Mouse (Mus musculus) limb, embryonic 15.5 days (tissue): ENCODE measurements at regions not wholly inside any gene's neighbourhood (a gene's known extent, or its start where the extent isn't known, plus 50 kb on each side); places are given as distances from the start of the nearest gene placed in this dataset.
"Not testable (repeated sequence)": the region's sequence is repeated elsewhere in the genome, so short reads cannot be mapped to it uniquely, and the experiment has no call there.

Experiments used
- ATAC-seq: fragments of 200-750 bp; cut with Nextera tagmentation; 2 replicates; pipeline ENCODE4 v1.8.0; 2017; ENCODE audit warnings: low read depth, moderate TSS enrichment; ENCODE audit not compliant: insufficient number of reproducible peaks, low FRiP score, low TSS enrichment
- H3K27ac ChIP-seq: fragments of 300-500 bp; sonication (generic); 2 replicates; pipeline ENCODE4 v1.5.1; 2015; ENCODE audit warnings: moderate library complexity, mild to moderate bottlenecking, inconsistent platforms
- H3K27me3 ChIP-seq: fragments of 300-500 bp; sonication (generic); 2 replicates; pipeline ENCODE4 v1.6.1; 2015; ENCODE audit warnings: inconsistent platforms
- H3K36me3 ChIP-seq: fragments of 300-500 bp; sonication (generic); 2 replicates; pipeline ENCODE4 v1.6.1; 2015; ENCODE audit warnings: inconsistent platforms
- H3K4me1 ChIP-seq: fragments of 300-500 bp; sonication (generic); 2 replicates; pipeline ENCODE4 v1.6.1; 2015; ENCODE audit warnings: inconsistent platforms
- H3K4me2 ChIP-seq: fragments of 300-500 bp; sonication (generic); 2 replicates; pipeline ENCODE4 v1.6.1; 2015; ENCODE audit warnings: mild to moderate bottlenecking, inconsistent platforms
- H3K4me3 ChIP-seq: fragments of 300-500 bp; sonication (generic); 2 replicates; pipeline ENCODE4 v1.5.1; 2015; ENCODE audit warnings: mild to moderate bottlenecking, inconsistent platforms
- H3K9ac ChIP-seq: fragments of 300-500 bp; sonication (generic); 2 replicates; pipeline ENCODE4 v1.6.1; 2015; ENCODE audit warnings: inconsistent platforms
- H3K9me3 ChIP-seq: fragments of 300-500 bp; sonication (generic); 2 replicates; pipeline ENCODE4 v1.6.1; 2016; ENCODE audit warnings: inconsistent platforms
- WGBS: fragments of 180-500 bp; shearing (Covaris S2); methylation state at CpG from one replicate; pipeline ENCODE4 v1.1.7; 2015; 5-methylcytosine and 5-hydroxymethylcytosine counted together

DNA sequence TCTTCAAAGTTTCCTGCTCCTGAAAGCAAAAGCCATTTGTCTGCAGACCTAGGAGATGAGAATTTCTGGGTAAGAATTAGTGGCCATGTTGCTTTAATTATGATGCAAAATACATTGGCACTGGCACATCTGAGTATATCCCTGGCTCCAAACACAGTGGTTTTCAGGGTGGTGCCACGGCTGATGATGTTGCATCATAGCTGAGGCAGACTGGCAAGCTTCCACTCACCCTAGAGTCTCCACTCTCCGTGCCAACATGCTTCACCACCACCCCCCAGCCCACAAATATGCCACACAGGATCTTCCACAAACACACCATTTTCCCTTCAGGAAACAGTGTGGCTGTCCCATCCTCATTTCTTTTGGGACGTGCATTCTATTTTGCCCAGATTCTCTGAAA, 314.5 kb upstream of the Tbl1xr1 start:
- WGBS, result 50% methylated on average over 3 of the region's 3 CpGs
- no peak overlapping the region for H3K27ac ChIP-seq
- no peaks in the 10 kb centered on the region for H3K27me3 ChIP-seq
- H3K4me1 ChIP-seq, result no peaks in the 10 kb centered on the region
- H3K9me3 ChIP-seq, result no peaks in the 10 kb centered on the region
- no peak overlapping the region for H3K4me3 ChIP-seq
- H3K9ac ChIP-seq, result no peak overlapping the region
- no peak for ATAC-seq
- H3K4me2 ChIP-seq, result no peak overlapping the region
- no peaks in the 10 kb centered on the region for H3K36me3 ChIP-seq

DNA sequence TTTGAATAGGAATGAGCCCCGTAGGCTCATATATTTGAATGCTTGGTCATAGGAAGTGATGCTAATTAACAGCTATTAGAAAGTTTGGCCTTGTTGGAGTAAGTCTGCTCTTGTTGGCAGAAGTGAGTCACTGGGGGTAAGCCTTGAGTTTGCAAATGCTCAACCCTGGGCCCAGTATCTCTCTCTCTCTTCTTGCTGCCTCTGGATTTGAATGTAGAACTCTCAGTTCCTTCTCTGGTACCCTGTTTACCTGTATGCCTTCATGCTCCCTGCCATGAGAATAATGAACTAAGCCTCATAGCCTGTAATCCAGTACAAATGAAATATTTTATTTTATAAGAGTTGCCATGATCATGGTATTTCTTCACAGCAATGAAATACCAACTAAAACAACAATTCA, 308.4 kb upstream of the Tbl1xr1 start:
- Histone ChIP-seq H3K9ac (no peak overlapping the region), H3K4me3 (no peak overlapping the region), H3K36me3 (no peaks in the 10 kb centered on the region), H3K27ac (no peak overlapping the region), H3K9me3 (no peaks in the 10 kb centered on the region), H3K4me2 (no peak overlapping the region), H3K4me1 (peaks cover 7% of the 10 kb centered on the region; the same call in 1 of the 2 replicates), H3K27me3 (no peaks in the 10 kb centered on the region)
- WGBS, result 97% methylated on average over 1 of the region's 1 CpGs
- ATAC-seq, result no peak

DNA sequence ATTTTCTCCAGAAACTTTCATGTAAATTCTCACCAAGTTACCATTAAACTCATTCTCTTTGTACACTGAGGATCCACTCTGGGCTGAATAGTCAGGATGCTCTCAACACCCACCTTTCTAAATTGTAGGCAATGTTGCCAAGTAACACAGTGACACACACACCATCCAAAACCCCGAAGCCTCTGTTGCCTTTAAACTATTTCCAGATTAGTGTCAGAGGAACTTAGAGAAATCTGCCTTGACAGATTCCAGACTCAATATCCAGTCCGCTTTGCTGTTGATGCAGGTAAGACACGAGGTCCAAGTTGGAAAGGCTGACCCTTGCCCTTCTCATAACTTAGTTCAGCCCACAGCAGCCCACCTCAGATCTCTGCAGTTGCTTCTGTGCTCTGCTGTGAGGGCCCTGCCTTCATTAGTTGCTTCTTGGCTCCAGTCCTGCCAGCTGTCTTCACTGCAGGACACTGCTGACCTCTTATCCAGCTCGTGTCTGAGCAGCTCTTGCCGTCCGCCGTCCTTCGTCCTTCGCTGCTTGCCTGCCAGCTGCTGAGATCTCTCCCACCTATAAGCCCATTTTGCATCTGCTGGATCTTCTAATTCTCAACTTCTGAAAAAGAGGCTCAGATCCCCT, 306.4 kb upstream of the Tbl1xr1 start:
- Histone ChIP-seq H3K9me3 (no peaks in the 10 kb centered on the region), H3K4me2 (no peak overlapping the region), H3K4me1 (peaks cover 7% of the 10 kb centered on the region; the same call in 1 of the 2 replicates), H3K9ac (no peak overlapping the region), H3K27me3 (no peaks in the 10 kb centered on the region), H3K36me3 (no peaks in the 10 kb centered on the region), H3K27ac (no peak overlapping the region), H3K4me3 (no peak overlapping the region)
- 38% methylated on average over 9 of the region's 9 CpGs for WGBS
- ATAC-seq, result no peak

DNA sequence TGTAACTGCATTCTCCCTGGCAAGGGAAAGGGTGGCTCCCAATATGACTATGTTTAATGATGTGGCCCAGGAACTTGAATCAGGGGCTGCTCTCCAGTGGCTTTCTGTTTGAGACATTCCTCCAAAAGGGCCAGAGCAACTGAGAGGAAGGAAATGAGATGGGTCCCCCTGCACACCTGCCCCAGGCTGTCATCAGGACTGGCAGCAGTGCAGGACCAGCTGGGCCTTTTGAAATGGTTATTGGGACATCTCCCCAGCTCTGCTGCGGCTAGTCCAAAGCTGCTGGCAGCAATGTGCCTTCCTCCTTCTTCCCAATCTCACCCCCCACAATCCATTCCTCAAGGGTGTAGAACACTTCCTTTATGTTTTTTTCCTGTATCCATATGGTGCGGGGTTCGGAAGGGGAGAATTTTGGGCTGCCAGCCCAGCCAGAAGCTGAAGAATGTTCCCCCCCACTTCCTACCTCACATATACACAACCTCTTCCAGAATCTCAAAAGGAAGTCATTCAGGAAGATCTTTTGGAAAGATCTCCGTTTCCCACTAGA, 304.6 kb upstream of the Tbl1xr1 start:
- Histone ChIP-seq H3K27ac (no peak overlapping the region), H3K4me3 (no peak overlapping the region), H3K27me3 (no peaks in the 10 kb centered on the region), H3K4me2 (no peak overlapping the region), H3K4me1 (peaks cover 7% of the 10 kb centered on the region; the same call in 1 of the 2 replicates), H3K9me3 (no peaks in the 10 kb centered on the region), H3K9ac (no peak overlapping the region), H3K36me3 (no peaks in the 10 kb centered on the region)
- WGBS, result 49% methylated on average over 4 of the region's 4 CpGs
- ATAC-seq, result no peak

DNA sequence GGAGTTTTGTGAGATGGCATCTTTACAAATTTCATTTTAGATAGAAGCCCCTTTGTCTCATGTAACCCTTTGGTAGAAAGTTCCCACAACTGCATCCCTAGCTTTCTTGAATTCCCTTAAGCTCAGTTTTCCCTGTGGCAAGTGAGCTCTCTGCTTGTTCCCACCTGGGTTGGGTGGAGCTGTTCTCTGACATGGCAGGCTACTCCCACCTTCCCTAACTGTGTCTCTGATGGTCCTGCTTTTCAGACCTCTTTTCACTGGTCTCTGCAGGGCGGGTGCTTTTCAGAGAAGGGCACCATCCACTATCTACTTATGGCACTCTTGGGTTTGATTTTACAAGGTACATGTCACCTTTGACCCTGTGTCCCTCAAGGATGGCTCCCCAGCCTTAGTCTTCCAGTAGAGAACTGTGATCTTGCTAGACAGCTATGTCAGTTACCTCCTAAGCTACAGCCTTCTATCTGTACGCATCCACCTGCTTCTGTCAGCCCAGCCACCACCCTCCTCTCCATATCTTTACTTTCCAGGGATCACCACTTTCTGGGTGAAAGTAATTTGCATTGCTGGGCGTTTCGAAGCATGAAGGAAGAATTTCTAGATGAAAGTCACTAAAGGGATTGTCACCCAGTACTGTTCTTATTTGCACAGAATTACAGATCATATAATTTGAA, 302.1 kb upstream of the Tbl1xr1 start:
- no peak overlapping the region for H3K9ac ChIP-seq
- no peak overlapping the region for H3K4me2 ChIP-seq
- no peaks in the 10 kb centered on the region for H3K36me3 ChIP-seq
- H3K27ac ChIP-seq, result no peak overlapping the region
- no peaks in the 10 kb centered on the region for H3K27me3 ChIP-seq
- peaks cover 7% of the 10 kb centered on the region; the same call in 1 of the 2 replicates for H3K4me1 ChIP-seq
- no peak for ATAC-seq
- no peaks in the 10 kb centered on the region for H3K9me3 ChIP-seq
- WGBS, result 88% methylated on average over 4 of the region's 4 CpGs
- no peak overlapping the region for H3K4me3 ChIP-seq

DNA sequence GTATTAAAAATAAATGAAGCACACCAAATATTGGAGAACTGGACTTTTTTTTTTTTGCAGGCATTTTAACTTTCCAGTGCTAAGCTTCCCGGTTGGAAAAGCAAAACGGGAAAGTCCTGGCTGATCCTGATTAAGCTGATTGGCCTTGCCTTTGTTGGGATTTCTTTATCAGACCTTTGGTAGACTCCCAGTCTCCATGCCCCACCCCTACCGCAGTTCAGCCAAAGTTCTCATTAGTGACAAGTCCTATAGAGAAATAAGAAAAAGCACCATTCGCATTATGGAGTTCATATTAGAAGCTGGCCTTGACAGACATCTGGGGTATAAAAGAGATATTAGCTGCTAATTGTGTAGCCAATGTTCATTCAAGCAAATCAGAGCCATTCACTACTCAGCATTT, 297.7 kb upstream of the Tbl1xr1 start:
- no peak overlapping the region for H3K27ac ChIP-seq
- WGBS, result 67% methylated on average over 4 of the region's 4 CpGs
- H3K4me1 ChIP-seq, result no peaks in the 10 kb centered on the region
- no peak overlapping the region for H3K4me2 ChIP-seq
- H3K27me3 ChIP-seq, result no peaks in the 10 kb centered on the region
- ATAC-seq, result no peak
- no peak overlapping the region for H3K9ac ChIP-seq
- H3K4me3 ChIP-seq, result no peak overlapping the region
- no peaks in the 10 kb centered on the region for H3K36me3 ChIP-seq
- no peaks in the 10 kb centered on the region for H3K9me3 ChIP-seq

DNA sequence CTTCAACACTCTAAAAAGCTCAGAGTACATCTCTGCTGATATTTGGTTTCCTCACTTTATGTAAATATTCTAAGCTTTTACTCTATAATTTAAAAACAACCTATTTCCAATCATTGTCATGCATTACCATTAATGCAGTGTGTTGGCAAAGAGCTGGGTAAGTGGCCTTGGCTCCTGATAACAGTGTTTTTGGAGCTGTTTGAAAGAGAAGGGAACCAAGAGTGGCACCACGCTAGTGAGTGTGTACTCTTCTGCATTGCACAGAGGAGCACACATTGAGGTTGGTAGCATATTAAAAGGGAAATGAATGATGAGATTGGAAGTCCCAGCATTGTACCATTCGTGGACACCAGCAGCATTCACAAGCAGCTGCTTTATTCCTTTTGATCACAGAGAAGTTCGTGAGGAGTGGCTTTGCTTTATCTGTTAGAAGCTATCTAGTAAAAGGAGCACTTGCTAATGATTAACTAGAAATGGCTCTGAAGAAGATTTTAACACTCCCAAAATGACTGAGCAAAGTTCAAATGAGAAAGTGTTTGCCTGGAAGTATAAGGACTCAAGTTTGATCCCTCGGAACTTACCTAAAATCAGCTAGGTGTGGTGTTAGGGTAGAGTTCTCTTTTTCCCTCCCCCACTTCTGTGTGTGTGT, 284.3 kb upstream of the Tbl1xr1 start:
- ATAC-seq, result no peak
- Histone ChIP-seq H3K4me1 (no peaks in the 10 kb centered on the region), H3K4me2 (no peak overlapping the region), H3K4me3 (no peak overlapping the region), H3K27ac (no peak overlapping the region), H3K9ac (no peak overlapping the region), H3K36me3 (no peaks in the 10 kb centered on the region), H3K9me3 (no peaks in the 10 kb centered on the region), H3K27me3 (no peaks in the 10 kb centered on the region)
- 79% methylated on average over 4 of the region's 4 CpGs for WGBS

DNA sequence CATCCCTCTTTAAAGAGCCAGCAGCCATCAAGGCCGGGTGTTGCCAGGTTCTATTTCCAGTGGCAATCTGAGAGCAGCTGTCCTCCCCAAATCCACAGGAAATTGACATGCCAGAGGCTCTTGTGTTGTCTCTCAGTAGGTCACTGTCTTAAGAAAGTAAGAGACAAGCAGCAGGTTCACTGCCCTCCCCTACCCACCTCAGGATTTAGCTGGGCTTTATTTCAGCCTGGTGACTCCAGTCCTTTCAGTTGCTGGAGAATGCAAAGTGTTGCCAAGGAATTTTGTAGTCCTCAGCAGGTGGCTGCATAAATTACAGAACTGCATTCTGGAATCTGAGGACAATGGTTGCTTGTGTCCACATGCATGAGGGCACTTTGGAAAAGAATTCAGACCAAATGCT, 278.3 kb upstream of the Tbl1xr1 start:
- Histone ChIP-seq H3K9me3 (no peaks in the 10 kb centered on the region), H3K4me3 (no peak overlapping the region), H3K9ac (no peak overlapping the region), H3K4me1 (peaks cover 5% of the 10 kb centered on the region; the same call in 1 of the 2 replicates), H3K27me3 (no peaks in the 10 kb centered on the region), H3K4me2 (no peak overlapping the region), H3K27ac (no peak overlapping the region), H3K36me3 (no peaks in the 10 kb centered on the region)
- ATAC-seq, result peak; percentile 19; the same call in 1 of the 2 replicates
- WGBS, result 42% methylated on average over 1 of the region's 1 CpGs

DNA sequence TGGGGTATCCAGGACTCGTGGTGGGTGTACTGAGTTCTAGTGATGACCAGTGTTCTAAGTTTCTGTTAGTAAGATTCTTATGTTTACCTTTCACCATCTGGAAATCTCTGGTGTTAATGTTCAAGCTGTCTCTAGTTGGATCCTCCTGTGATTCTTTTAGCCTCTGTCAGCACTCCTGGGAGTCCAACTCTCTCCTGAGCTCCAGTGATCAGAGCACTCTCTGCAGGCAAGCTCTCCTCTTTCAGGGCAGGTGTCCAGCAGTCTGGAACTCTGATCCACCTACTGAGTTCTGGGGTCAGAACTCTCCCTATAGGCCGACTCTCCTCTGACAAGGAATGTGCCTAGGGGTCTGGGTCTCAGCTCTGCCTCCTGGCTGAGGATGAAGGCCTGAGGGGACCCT, 272.6 kb upstream of the Tbl1xr1 start:
- H3K4me2 ChIP-seq, ATAC-seq, H3K36me3 ChIP-seq, H3K9ac ChIP-seq, H3K9me3 ChIP-seq, H3K4me3 ChIP-seq, H3K27me3 ChIP-seq, H3K27ac ChIP-seq, H3K4me1 ChIP-seq: not testable (repeated sequence)
- 74% methylated on average over 2 of the region's 2 CpGs for WGBS

DNA sequence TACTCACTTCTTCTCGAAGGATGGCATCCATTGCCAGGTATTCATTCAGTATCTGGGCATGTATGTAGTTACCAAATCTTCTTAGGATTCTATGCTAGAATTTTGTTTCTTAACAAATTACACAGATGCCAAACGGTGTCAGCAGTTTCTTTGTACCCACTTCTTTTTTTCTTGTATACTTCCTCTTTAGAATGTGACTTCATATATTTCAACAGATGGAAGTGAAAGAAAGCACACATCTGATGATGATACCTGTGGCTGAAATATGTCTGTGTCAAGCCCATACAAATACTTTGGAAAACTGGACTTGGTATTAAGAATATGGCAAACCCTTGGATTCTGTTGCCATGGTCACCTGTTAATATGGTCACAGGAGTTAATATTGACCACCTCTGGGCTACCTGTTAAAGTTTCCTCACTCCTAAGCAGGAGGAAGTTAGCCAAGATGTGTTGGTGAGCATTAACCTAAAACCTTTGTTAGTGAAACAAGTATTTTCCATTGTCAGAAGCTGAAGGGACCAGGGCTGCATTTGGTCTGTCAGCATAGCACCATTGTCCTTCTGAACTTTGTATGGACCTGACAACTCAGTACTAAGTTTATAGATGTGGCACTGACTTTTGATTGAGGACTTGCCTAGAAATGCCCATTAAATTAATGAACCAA, 269.8 kb upstream of the Tbl1xr1 start:
- H3K36me3 ChIP-seq, result no peaks in the 10 kb centered on the region
- no peak overlapping the region for H3K27ac ChIP-seq
- no peaks in the 10 kb centered on the region for H3K9me3 ChIP-seq
- no peak overlapping the region for H3K4me2 ChIP-seq
- H3K9ac ChIP-seq, result no peak overlapping the region
- no peaks in the 10 kb centered on the region for H3K27me3 ChIP-seq
- 88% methylated on average over 2 of the region's 2 CpGs for WGBS
- H3K4me1 ChIP-seq, result peaks cover 14% of the 10 kb centered on the region
- ATAC-seq, result no peak
- no peak overlapping the region for H3K4me3 ChIP-seq

DNA sequence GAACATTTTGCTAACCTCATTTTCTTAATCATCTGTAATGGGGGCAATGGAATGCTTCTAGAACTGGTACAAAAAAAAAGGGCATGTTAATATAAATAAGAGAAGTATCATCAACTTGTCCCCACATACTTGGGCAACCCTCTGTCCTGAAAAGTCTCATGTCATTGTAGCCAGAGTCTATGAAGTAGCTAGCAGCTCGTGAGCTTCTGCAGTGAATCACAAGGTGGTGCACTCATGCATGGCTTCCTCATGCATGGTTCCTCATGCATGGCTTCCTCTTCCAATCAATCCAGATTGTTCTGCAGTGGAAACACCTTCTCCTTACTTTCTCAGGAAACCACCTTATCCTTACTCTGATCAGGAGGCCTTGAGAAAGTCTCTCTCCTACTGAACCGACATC, 267.9 kb upstream of the Tbl1xr1 start:
- WGBS, result 70% methylated on average over 2 of the region's 2 CpGs
- H3K27me3 ChIP-seq, result no peaks in the 10 kb centered on the region
- H3K4me3 ChIP-seq, result no peak overlapping the region
- ATAC-seq, result no peak
- H3K27ac ChIP-seq, result no peak overlapping the region
- H3K9me3 ChIP-seq, result no peaks in the 10 kb centered on the region
- H3K4me2 ChIP-seq, result no peak overlapping the region
- no peak overlapping the region for H3K9ac ChIP-seq
- peaks cover 14% of the 10 kb centered on the region for H3K4me1 ChIP-seq
- H3K36me3 ChIP-seq, result no peaks in the 10 kb centered on the region
